Mouse (Mus musculus): ENCODE results near the gene Gabarapl2.

GRCm38 (mm10) chr8:111960591-111961321 is 20.3 kb downstream of the Gabarapl2 start:
- TF ChIP-seq CTCF (IDR thresholded peaks at IDR 0.05; ENCODE audit: low read depth) (no peak), EP300 (IDR thresholded peaks at IDR 0.05; ENCODE audit: low read depth) (no peak)

All from heart, postnatal 0 days (tissue).